Mouse (Mus musculus): ENCODE measurements around the gene Ccdc85b.

Gene Ccdc85b

GRCm38 (mm10) chr19:5455037-5455436, 2.7 kb downstream of the Ccdc85b start:
- ChIA-PET POLR2A (interaction anchor here in 3 of 4 experiments (1.6 to 28.9 kb wide), 12 partner anchors 8 to 72 kb away, joined by 4 to 735 read pairs (median 38); partner anchors contain the start of genes Cfl1 (in 3 of the 3), Mus81 (in 3 of the 3), AI837181 (in 2 of the 3) and Drap1 (in 2 of the 3)), CTCF (interaction anchor here in 2 of 4 experiments (1.1 to 1.7 kb wide), 3 partner anchors 33 to 106 kb away, joined by 3 to 6 read pairs (median 3); no protein-coding TSS in a partner anchor)

GRCm38 (mm10) chr19:5451766-5452165, 5.9 kb downstream of the Ccdc85b start:
- ChIA-PET POLR2A (interaction anchor here in 3 of 4 experiments (0.7 to 1.7 kb wide), 11 partner anchors 9 to 43 kb away, joined by 3 to 6 read pairs (median 3); partner anchors contain the start of genes Fibp (in 2 of the 3), Cfl1 (in 1 of the 3), Drap1 (in 1 of the 3) and Mus81 (in 1 of the 3)), CTCF (interaction anchor here in 2 of 4 experiments (0.7 to 1.2 kb wide), 3 partner anchors 12 to 436 kb away, joined by 3 to 4 read pairs (median 3); no protein-coding TSS in a partner anchor)

GRCm38 (mm10) chr19:5449673-5450072, 8.0 kb downstream of the Ccdc85b start:
- ChIA-PET CTCF (interaction anchor here in 3 of 4 experiments (0.9 to 3.0 kb wide), 6 partner anchors 7 to 119 kb away, joined by 3 to 13 read pairs (median 4); partner anchors contain the start of genes Ccdc85b (in 1 of the 3) and Mus81 (in 1 of the 3)), POLR2A (interaction anchor here in 3 of 4 experiments (0.6 to 5.7 kb wide), 15 partner anchors 7 to 64 kb away, joined by 3 to 44 read pairs (median 4); partner anchors contain the start of genes Ccdc85b (in 3 of the 3), Cfl1 (in 2 of the 3), Drap1 (in 1 of the 3) and Fibp (in 1 of the 3))

GRCm38 (mm10) chr19:5448354-5449150, 9.1 kb downstream of the Ccdc85b start:
- POLR2A ChIA-PET = interaction anchor here in 3 of 4 experiments (0.6 to 5.7 kb wide), 24 partner anchors 8 to 397 kb away, joined by 3 to 44 read pairs (median 4); partner anchors contain the start of genes Ccdc85b (in 3 of the 3), Drap1 (in 3 of the 3), Cfl1 (in 2 of the 3) and Fibp (in 2 of the 3)
- CTCF ChIA-PET = interaction anchor here (0.7 to 3.0 kb wide), 9 partner anchors 8 to 120 kb away, joined by 3 to 13 read pairs (median 4); partner anchors contain the start of genes Ccdc85b (in 1 of the 4) and Mus81 (in 1 of the 4)

- CTCF ChIA-PET = interaction anchor here (0.6 to 3.0 kb wide), 10 partner anchors 9 to 324 kb away, joined by 3 to 13 read pairs (median 4); partner anchors contain the start of genes Ap5b1 (in 1 of the 4), Ccdc85b (in 1 of the 4) and Scyl1 (in 1 of the 4)
- POLR2A ChIA-PET = interaction anchor here (0.6 to 5.7 kb wide), 23 partner anchors 9 to 398 kb away, joined by 3 to 44 read pairs (median 4); partner anchors contain the start of genes Ccdc85b (in 3 of the 4), Drap1 (in 3 of the 4), Cfl1 (in 2 of the 4) and Fibp (in 2 of the 4)
These were observed 10.0 kb downstream of the Ccdc85b start, which contains the start of gene Fosl1 for GRCm38 (mm10) chr19:5447515-5448353. Gene Fosl1 (plus strand): TSS chr19:5447547.

- ChIA-PET CTCF (interaction anchor here in 1 of 4 experiments (0.5 kb wide), 1 partner anchor 121 kb away, joined by 3 read pairs; no protein-coding TSS in a partner anchor), POLR2A (interaction anchor here in 3 of 4 experiments (0.6 to 5.7 kb wide), 10 partner anchors 9 to 896 kb away, joined by 3 to 44 read pairs (median 4); partner anchors contain the start of genes Ccdc85b (in 2 of the 3), AI837181 (in 1 of the 3), Drap1 (in 1 of the 3) and Mus81 (in 1 of the 3))
These were observed 11.9 kb downstream of the Ccdc85b start for GRCm38 (mm10) chr19:5445747-5446146.

- CTCF ChIA-PET = interaction anchor here in 1 of 4 experiments (0.5 kb wide), 1 partner anchor 120 kb away, joined by 3 read pairs; no protein-coding TSS in a partner anchor
- POLR2A ChIA-PET = interaction anchor here in 2 of 4 experiments (0.6 to 5.7 kb wide), 7 partner anchors 11 to 897 kb away, joined by 3 to 44 read pairs (median 6); partner anchors contain the start of genes Ccdc85b (in 2 of the 2), AI837181 (in 1 of the 2) and Drap1 (in 1 of the 2)
These were observed 12.7 kb downstream of the Ccdc85b start for GRCm38 (mm10) chr19:5444954-5445353.

GRCm38 (mm10) chr19:5444371-5444908, 13.3 kb downstream of the Ccdc85b start:
- CTCF ChIA-PET = no interaction called here
- POLR2A ChIA-PET = interaction anchor here in 2 of 4 experiments (0.7 to 5.7 kb wide), 4 partner anchors 11 to 12 kb away, joined by 3 to 44 read pairs (median 20); partner anchors contain the start of gene Ccdc85b (in 2 of the 2)

- ChIA-PET CTCF (interaction anchor here (0.6 to 2.2 kb wide), 10 partner anchors 9 to 346 kb away, joined by 3 to 19 read pairs (median 5); partner anchors contain the start of genes AI837181 (in 1 of the 4), Drap1 (in 1 of the 4), Mus81 (in 1 of the 4) and Yif1a (in 1 of the 4)), POLR2A (interaction anchor here in 3 of 4 experiments (0.6 to 5.3 kb wide), 28 partner anchors 9 to 462 kb away, joined by 3 to 43 read pairs (median 4); partner anchors contain the start of genes AI837181 (in 3 of the 3), Drap1 (in 3 of the 3), Ccdc85b (in 2 of the 3) and Mus81 (in 2 of the 3))
These were observed 23.7 kb downstream of the Ccdc85b start for GRCm38 (mm10) chr19:5433951-5434350.

GRCm38 (mm10) chr19:5432992-5433852, 24.5 kb downstream of the Ccdc85b start:
- CTCF ChIA-PET = interaction anchor here (0.5 to 2.2 kb wide), 17 partner anchors 8 to 345 kb away, joined by 3 to 19 read pairs (median 5); partner anchors contain the start of genes Ccdc85b (in 2 of the 4), Drap1 (in 2 of the 4), AI837181 (in 1 of the 4) and Mus81 (in 1 of the 4)
- POLR2A ChIA-PET = interaction anchor here in 3 of 4 experiments (0.6 to 5.3 kb wide), 42 partner anchors 8 to 817 kb away, joined by 3 to 43 read pairs (median 4); partner anchors contain the start of genes AI837181 (in 3 of the 3), Drap1 (in 3 of the 3), Mus81 (in 3 of the 3) and Banf1 (in 2 of the 3)

GRCm38 (mm10) chr19:5431911-5432464, 25.7 kb downstream of the Ccdc85b start:
- ChIA-PET CTCF (interaction anchor here in 2 of 4 experiments (0.9 to 1.3 kb wide), 2 partner anchors 25 kb away, joined by 6 to 7 read pairs; partner anchors contain the start of gene Ccdc85b (in 2 of the 2)), POLR2A (interaction anchor here in 3 of 4 experiments (0.5 to 5.3 kb wide), 18 partner anchors 7 to 480 kb away, joined by 3 to 43 read pairs (median 4); partner anchors contain the start of genes AI837181 (in 2 of the 3), Ccdc85b (in 2 of the 3), Cfl1 (in 2 of the 3) and Drap1 (in 2 of the 3))

- CTCF ChIA-PET = interaction anchor here in 1 of 4 experiments (1.1 kb wide), 1 partner anchor 33 kb away, joined by 3 read pairs; no protein-coding TSS in a partner anchor
- POLR2A ChIA-PET = interaction anchor here in 3 of 4 experiments (0.6 to 5.3 kb wide), 13 partner anchors 15 to 135 kb away, joined by 3 to 42 read pairs (median 4); partner anchors contain the start of genes Ccdc85b (in 2 of the 3), Fosl1 (in 1 of the 3), Mus81 (in 1 of the 3) and Sart1 (in 1 of the 3)
These were observed 27.3 kb downstream of the Ccdc85b start for GRCm38 (mm10) chr19:5430408-5430807.

GRCm38 (mm10) chr19:5429806-5430205, 27.9 kb downstream of the Ccdc85b start:
- ChIA-PET POLR2A (interaction anchor here (0.6 to 2.1 kb wide), 11 partner anchors 16 to 595 kb away, joined by 3 to 14 read pairs (median 4); partner anchors contain the start of genes Mus81 (in 2 of the 4), Ccdc85b (in 1 of the 4), Cfl1 (in 1 of the 4) and Sart1 (in 1 of the 4)), CTCF (interaction anchor here in 3 of 4 experiments (0.6 to 1.4 kb wide), 3 partner anchors 22 to 133 kb away, joined by 3 read pairs; no protein-coding TSS in a partner anchor)

GRCm38 (mm10) chr19:5429219-5429618, 28.5 kb downstream of the Ccdc85b start:
- CTCF ChIA-PET = interaction anchor here in 3 of 4 experiments (0.6 to 1.4 kb wide), 4 partner anchors 18 to 133 kb away, joined by 3 read pairs; partner anchors contain the start of gene Fosl1 (in 1 of the 3)

More at GRCm38 (mm10) chr19:5429219-5429618, 28.5 kb downstream of the Ccdc85b start:
- POLR2A ChIA-PET = interaction anchor here (0.7 to 2.1 kb wide), 10 partner anchors 17 to 596 kb away, joined by 3 to 14 read pairs (median 4); partner anchors contain the start of genes Mus81 (in 2 of the 4), Ccdc85b (in 1 of the 4), Cfl1 (in 1 of the 4) and Sart1 (in 1 of the 4)
